20 mouse cellular contexts compared by ENCODE assay signal in genomic region chr13:118762982-118763381, GRCm38 (mm10).
DNase-seq lines count a peak whose midpoint lies in the region; ATAC-seq and TF ChIP-seq lines count a peak whose summit lies in the region.
"Had no signal": no experiment of that assay in that cellular context is flagged by ENCODE, and none has a peak within 500 bp of the region (broad histone marks: within the 10 kb centered on the region; RNA-seq: fewer than 3 reads in every experiment).

No protein-coding gene starts in this region.

- no peak overlapping the region for H3K9ac ChIP-seq in ES-Bruce4 (ENCODE audit: low read depth, poor library complexity, severe bottlenecking)
- H3K9ac ChIP-seq: forebrain, embryonic 13.5 days; heart, embryonic 12.5 days; hindbrain, embryonic 15.5 days; midbrain, embryonic 13.5 days had no signal

- TF ChIP-seq CTCF in layer of hippocampus, adult 2 months (conservative IDR thresholded peaks at IDR 0.05) = peak; percentile 42
- TF ChIP-seq CTCF in ES-Bruce4 (IDR thresholded peaks at IDR 0.05; ENCODE audit: low read depth, low read length) = peak; percentile 2
- no peak for TF ChIP-seq CTCF in cerebellum, adult 2 months (IDR thresholded peaks at IDR 0.05; ENCODE audit: borderline replicate concordance, insufficient read depth, low read depth, low read length)

- WGBS in cerebellum, adult 2 months = 90% methylated on average over 2 of the region's 2 CpGs

- H3K36me3 ChIP-seq in ES-Bruce4 (ENCODE audit: control insufficient read depth, insufficient read depth, low read length, poor library complexity, severe bottlenecking) = no peaks in the 10 kb centered on the region
- H3K36me3 ChIP-seq: heart, embryonic 12.5 days; hindbrain, embryonic 15.5 days; midbrain, embryonic 13.5 days had no signal

- no peak for ATAC-seq in erythroid progenitor cell, adult 5-6 weeks (replicated peaks; ENCODE audit: low FRiP score, poor library complexity, severe bottlenecking)
- ATAC-seq: CD4-positive, CD25-positive, alpha-beta regulatory T cell, adult 4 months; forebrain, embryonic 13.5 days; midbrain, embryonic 13.5 days had no signal

- no peaks in the 10 kb centered on the region for H3K4me1 ChIP-seq in ES-Bruce4 (ENCODE audit: control insufficient read depth, insufficient read depth, low read length)
- H3K4me1 ChIP-seq in cerebellum, adult 2 months (ENCODE audit: control insufficient read depth, insufficient read depth, low read length) = no peaks in the 10 kb centered on the region
- H3K4me1 ChIP-seq: forebrain, embryonic 13.5 days; hindbrain, embryonic 15.5 days; midbrain, embryonic 13.5 days had no signal

- no peak for TF ChIP-seq EP300 in ES-Bruce4 (IDR thresholded peaks at IDR 0.05; ENCODE audit: insufficient read depth, low read depth, low read length)

- H3K27me3 ChIP-seq in ES-Bruce4 (ENCODE audit: control insufficient read depth, insufficient read depth, low read length, poor library complexity, severe bottlenecking) = no peaks in the 10 kb centered on the region
- H3K27me3 ChIP-seq in cerebellum, adult 2 months (ENCODE audit: control insufficient read depth, insufficient read depth, low read length) = no peaks in the 10 kb centered on the region
- H3K27me3 ChIP-seq: forebrain, embryonic 13.5 days; heart, embryonic 12.5 days; hindbrain, embryonic 15.5 days; midbrain, embryonic 13.5 days had no signal

- DNase-seq in layer of hippocampus, adult 2 months (ENCODE audit: low spot score in 2 of 2) = no peak
- no peak for DNase-seq in layer of hippocampus, postnatal 25 days (ENCODE audit: extremely low spot score in 1 of 2, low spot score in 1 of 2)
- DNase-seq in 416B (ENCODE audit: low read depth) = peak; percentile 15
- peak; percentile 5 for DNase-seq in WW6 (ENCODE audit: low read depth, low spot score)
- no peak for DNase-seq in thymus, postnatal 10 days (ENCODE audit: low spot score in 2 of 2)
- no peak for DNase-seq in cerebellum, adult 2 months
- DNase-seq: adrenal gland, postnatal 25 days; cerebellum, adult 9-11 months; kidney, adult 18-20 months; layer of hippocampus, postnatal 36 days; right cerebral cortex, postnatal 25 days; thymus, postnatal 36 days had no signal

- TF ChIP-seq POLR2A in ES-Bruce4 (IDR thresholded peaks at IDR 0.05; ENCODE audit: insufficient read depth, low read length) = no peak
- TF ChIP-seq POLR2A in cerebellum, adult 2 months (IDR thresholded peaks at IDR 0.05; ENCODE audit: borderline replicate concordance, insufficient read depth, low read length) = no peak

- H3K4me3 ChIP-seq in layer of hippocampus, adult 2 months = no peak overlapping the region
- H3K4me3 ChIP-seq in ES-Bruce4 (ENCODE audit: low read depth, low read length) = no peak overlapping the region
- H3K4me3 ChIP-seq in cerebellum, adult 2 months (replicated peaks; ENCODE audit: insufficient read depth, low read depth, low read length) = no peak overlapping the region
- H3K4me3 ChIP-seq: forebrain, embryonic 13.5 days; heart, embryonic 12.5 days; hindbrain, embryonic 15.5 days; midbrain, embryonic 13.5 days had no signal

- no peak overlapping the region for H3K27ac ChIP-seq in layer of hippocampus, adult 2 months
- H3K27ac ChIP-seq in ES-Bruce4 (ENCODE audit: insufficient read depth, low read length) = no peak overlapping the region
- no peak overlapping the region for H3K27ac ChIP-seq in cerebellum, adult 2 months (ENCODE audit: insufficient read depth, low read length)
- H3K27ac ChIP-seq: forebrain, embryonic 13.5 days; hindbrain, embryonic 15.5 days; macrophage; midbrain, embryonic 13.5 days had no signal

- no peaks in the 10 kb centered on the region for H3K9me3 ChIP-seq in ES-Bruce4 (replicated peaks; ENCODE audit: control insufficient read depth, insufficient read depth, low read length, poor library complexity, severe bottlenecking)
- H3K9me3 ChIP-seq: forebrain, embryonic 13.5 days; heart, embryonic 12.5 days; hindbrain, embryonic 15.5 days; midbrain, embryonic 13.5 days had no signal

Comparison
In these comparisons a context has a peak if more than half of its experiments do, and no peak if none do; other contexts are left out.
1. DNase-seq: peak in 416B (single experiment) and WW6 (single experiment); none in layer of hippocampus, adult 2 months (0 of 2), layer of hippocampus, postnatal 25 days (0 of 2), thymus, postnatal 10 days (0 of 2) and cerebellum, adult 2 months (0 of 2).